Mouse (Mus musculus) C2C12 (cell line): ENCODE measurements at regions not wholly inside any gene's neighbourhood (a gene's known extent, or its start where the extent isn't known, plus 50 kb on each side); places are given as distances from the start of the nearest gene placed in this dataset.

Experiments used
- CEBPB ChIP-seq: IDR thresholded peaks from one replicate; pipeline ENCODE4 v1.6.1; 2011; ENCODE audit warnings: low read depth, mild to moderate bottlenecking, control low read depth, moderate library complexity
- CTCF ChIP-seq: IDR thresholded peaks from one replicate; pipeline ENCODE4 v1.5.1; 2011; ENCODE audit not compliant: control insufficient read depth, insufficient read depth, insufficient read length
- MAX ChIP-seq: IDR thresholded peaks from one replicate; pipeline ENCODE4 v1.6.1; 2011; ENCODE audit warnings: mild to moderate bottlenecking, control low read depth
- MYOD1 ChIP-seq: IDR thresholded peaks from one replicate; pipeline ENCODE4 v1.6.1; 2011; ENCODE audit warnings: low read depth; ENCODE audit not compliant: control insufficient read depth, insufficient read length
- MYOG ChIP-seq: IDR thresholded peaks from one replicate; pipeline ENCODE4 v1.6.1; 2011; ENCODE audit not compliant: control insufficient read depth, insufficient read length; ENCODE audit errors: extremely low read depth
- USF1 ChIP-seq: IDR thresholded peaks from one replicate; pipeline ENCODE4 v1.6.1; 2011; ENCODE audit warnings: low read depth, mild to moderate bottlenecking, control low read depth, moderate library complexity

DNA sequence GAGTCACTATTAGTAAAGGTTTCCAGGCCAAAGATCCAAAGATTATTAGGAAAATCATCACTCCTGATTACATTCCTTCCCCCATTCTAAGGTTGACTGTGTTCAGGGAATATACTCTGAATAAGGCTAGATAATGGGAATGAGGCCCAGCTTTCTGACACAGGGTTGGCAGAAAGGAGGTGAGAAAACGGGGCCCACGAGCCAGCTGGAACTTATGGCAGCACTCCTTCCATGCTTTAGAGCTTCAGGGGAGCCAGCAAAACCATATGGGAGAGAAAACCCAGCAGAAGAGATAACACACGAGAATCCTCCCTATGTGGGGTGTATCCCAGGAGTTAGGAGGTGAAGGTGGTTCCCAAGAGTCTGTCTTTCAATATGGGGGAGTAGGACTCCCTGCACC, 259.8 kb upstream of the Zbtb20 start:
- TF ChIP-seq MYOD1 (no peak), CTCF (no peak), MAX (no peak), MYOG (no peak), USF1 (no peak), CEBPB (no peak)
